Mouse (Mus musculus) CH12.LX (cell line): ENCODE data around the gene Gm21060. TPM values are rescaled to one million over a fixed set of nuclear protein-coding genes. Genes with fewer than 3 reads are reported as not detected.
"Not testable (repeated sequence)": the region's sequence is repeated elsewhere in the genome, so short reads cannot be mapped to it uniquely, and the experiment has no call there.

ENCODE experiments used
- DNase-seq: peaks from one replicate; pipeline ENCODE4 v3.0.0-alpha.2; 2013; ENCODE audit errors: extremely low read depth
- H3K27ac ChIP-seq: 2 replicates; pipeline ENCODE4 v1.5.1; 2012; ENCODE audit warnings: low read depth, mild to moderate bottlenecking, control low read depth, moderate library complexity; ENCODE audit not compliant: insufficient read depth
- H3K27me3 ChIP-seq: replicated peaks from 2 replicates; pipeline ENCODE3; 2012; ENCODE audit warnings: inconsistent platforms
- H3K36me3 ChIP-seq, 2 experiments: replicated peaks in 1 of 2; 2 replicates each; pipeline versions ENCODE3 to v1.6.1; 2012; ENCODE audit warnings: inconsistent platforms in 1 of 2, low read length in 1 of 2, mild to moderate bottlenecking in 1 of 2, mixed read lengths in 1 of 2, moderate library complexity in 1 of 2; ENCODE audit not compliant: control insufficient read depth in 1 of 2, insufficient read depth in 1 of 2
- H3K4me1 ChIP-seq, 2 experiments: 2 replicates each; pipeline ENCODE4 v1.6.1; 2012; ENCODE audit warnings: inconsistent platforms in 1 of 2, moderate library complexity in 1 of 2; ENCODE audit not compliant: insufficient read depth in 2 of 2, control insufficient read depth in 1 of 2
- H3K4me2 ChIP-seq: 2 replicates; pipeline ENCODE4 v1.6.1; 2012; ENCODE audit warnings: low read depth, mild to moderate bottlenecking, control low read depth; ENCODE audit not compliant: poor library complexity, insufficient read depth, severe bottlenecking
- H3K4me3 ChIP-seq, 3 experiments: fragments of 150-350 bp in 1 of 3; sonication (generic) in 1 of 3; replicated peaks in 1 of 3; 2 replicates each; pipeline versions ENCODE3 to v1.5.1; 2011 to 2012; ENCODE audit warnings: low read depth in 2 of 3, low read length in 2 of 3, mild to moderate bottlenecking in 2 of 3, moderate library complexity in 2 of 3, control low read depth in 1 of 3, improper control_type of control experiment in 1 of 3, inconsistent platforms in 1 of 3, mixed read lengths in 1 of 3; ENCODE audit not compliant: poor library complexity in 1 of 3
- H3K79me2 ChIP-seq: replicated peaks from 2 replicates; pipeline ENCODE4 v1.6.1; 2012; ENCODE audit warnings: mild to moderate bottlenecking, moderate library complexity; ENCODE audit not compliant: control insufficient read depth, poor library complexity, insufficient read depth, severe bottlenecking; ENCODE audit errors: extremely low read depth
- H3K9ac ChIP-seq: 2 replicates; pipeline ENCODE4 v1.6.1; 2012; ENCODE audit warnings: low read depth, mild to moderate bottlenecking, control low read depth, moderate library complexity; ENCODE audit not compliant: insufficient read depth
- H3K9me3 ChIP-seq: replicated peaks from 2 replicates; pipeline ENCODE3; 2012; ENCODE audit warnings: low read length, inconsistent platforms, mixed read lengths
- CHD1 ChIP-seq: IDR thresholded peaks from 2 replicates; pipeline ENCODE4 v1.6.1; 2012; ENCODE audit warnings: low read depth, low read length, improper control_type of control experiment, inconsistent platforms
- CHD2 ChIP-seq: IDR thresholded peaks from 2 replicates; pipeline ENCODE4 v1.6.1; 2011; ENCODE audit warnings: low read length, improper control_type of control experiment
- ETS1 ChIP-seq: conservative IDR thresholded peaks from 2 replicates; pipeline ENCODE4 v1.6.1; 2012; ENCODE audit warnings: low read depth, mild to moderate bottlenecking, inconsistent platforms, low read length, improper control_type of control experiment, moderate library complexity
- HCFC1 ChIP-seq: IDR thresholded peaks from 2 replicates; pipeline ENCODE4 v1.6.1; 2012; ENCODE audit warnings: low read depth, mild to moderate bottlenecking, inconsistent platforms, low read length, improper control_type of control experiment
- IRF4 ChIP-seq: IDR thresholded peaks from 2 replicates; pipeline ENCODE4 v1.6.1; 2014; ENCODE audit warnings: low read depth, mild to moderate bottlenecking, inconsistent platforms, low read length, improper control_type of control experiment
- JUN ChIP-seq: IDR thresholded peaks from 2 replicates; pipeline ENCODE4 v1.6.1; 2011; ENCODE audit warnings: low read depth, mild to moderate bottlenecking, low read length, improper control_type of control experiment, moderate library complexity; ENCODE audit not compliant: insufficient read depth
- JUND ChIP-seq: conservative IDR thresholded peaks from 2 replicates; pipeline ENCODE4 v1.6.1; 2011; ENCODE audit warnings: low read depth, low read length, improper control_type of control experiment
- MEF2A ChIP-seq: IDR thresholded peaks from 2 replicates; pipeline ENCODE4 v1.6.1; 2014; ENCODE audit warnings: low read depth, mild to moderate bottlenecking, inconsistent platforms, low read length, improper control_type of control experiment, borderline replicate concordance
- MXI1 ChIP-seq: IDR thresholded peaks from 2 replicates; pipeline ENCODE4 v1.6.1; 2011; ENCODE audit warnings: mild to moderate bottlenecking, low read depth, low read length, improper control_type of control experiment
- MYC ChIP-seq: IDR thresholded peaks from 2 replicates; pipeline ENCODE4 v1.6.1; 2011; ENCODE audit warnings: low read depth, mild to moderate bottlenecking, improper control_type of control experiment, low read length
- NELFE ChIP-seq: IDR thresholded peaks from 2 replicates; pipeline ENCODE4 v1.6.1; 2011; ENCODE audit warnings: low read depth, low read length, improper control_type of control experiment
- PAX5 ChIP-seq: IDR thresholded peaks from 2 replicates; pipeline ENCODE4 v1.6.1; 2012; ENCODE audit warnings: low read length, inconsistent platforms, mixed read lengths
- POLR2A ChIP-seq: IDR thresholded peaks from 2 replicates; pipeline ENCODE4 v1.6.1; 2011; ENCODE audit warnings: low read depth, mild to moderate bottlenecking, improper control_type of control experiment, low read length
- SMC3 ChIP-seq: IDR thresholded peaks from 2 replicates; pipeline ENCODE4 v1.6.1; 2011; ENCODE audit warnings: low read depth, low read length, improper control_type of control experiment
- USF1 ChIP-seq: IDR thresholded peaks from 2 replicates; pipeline ENCODE4 v1.6.1; 2014; ENCODE audit warnings: low read depth, mild to moderate bottlenecking, inconsistent platforms, low read length, improper control_type of control experiment
- ZMIZ1 ChIP-seq: IDR thresholded peaks from 2 replicates; pipeline ENCODE4 v1.6.1; 2012; ENCODE audit warnings: low read depth, mild to moderate bottlenecking, inconsistent platforms, low read length, improper control_type of control experiment
- dilution Hi-C: fragments of 300-500 bp; cut with MboI; formaldehyde crosslinking; loops from 2 replicates; pipeline ENCODE4 v1.14.3; 2020; ENCODE audit warnings: low sequenced_read_pairs; ENCODE audit not compliant: extremely low pct_unique_long_range_greater_than_20kb, extremely low pct_ligation_motif_present
- in situ Hi-C: fragments of 300-500 bp; cut with MboI; formaldehyde crosslinking; loops from 3 replicates; pipeline ENCODE4 v1.14.3; 2019; ENCODE audit warnings: low sequenced_read_pairs, low pct_ligation_motif_present, low pct_unique_long_range_greater_than_20kb, mixed read lengths
- polyA plus RNA-seq: library from polyadenylated mRNA; unstranded; fragments of >175 nt; gene quantifications from 2 replicates; pipeline ENCODE4 v1.2.1, GENCODE M21; 2012; ENCODE audit warnings: low read depth; ENCODE audit not compliant: insufficient read length
- total RNA-seq, 2 experiments: library from RNA; depleted of rRNA; stranded (reverse); fragments of 300-350 nt in 1 of 2; fragments of >200 nt in 1 of 2; gene quantifications; 2 replicates each; pipeline ENCODE4 v1.2.3; 2012 to 2014

The Gm21060 gene
- total and polyA plus RNA-seq, 3 experiments = 3.0 TPM; not detected in 2

DNA sequence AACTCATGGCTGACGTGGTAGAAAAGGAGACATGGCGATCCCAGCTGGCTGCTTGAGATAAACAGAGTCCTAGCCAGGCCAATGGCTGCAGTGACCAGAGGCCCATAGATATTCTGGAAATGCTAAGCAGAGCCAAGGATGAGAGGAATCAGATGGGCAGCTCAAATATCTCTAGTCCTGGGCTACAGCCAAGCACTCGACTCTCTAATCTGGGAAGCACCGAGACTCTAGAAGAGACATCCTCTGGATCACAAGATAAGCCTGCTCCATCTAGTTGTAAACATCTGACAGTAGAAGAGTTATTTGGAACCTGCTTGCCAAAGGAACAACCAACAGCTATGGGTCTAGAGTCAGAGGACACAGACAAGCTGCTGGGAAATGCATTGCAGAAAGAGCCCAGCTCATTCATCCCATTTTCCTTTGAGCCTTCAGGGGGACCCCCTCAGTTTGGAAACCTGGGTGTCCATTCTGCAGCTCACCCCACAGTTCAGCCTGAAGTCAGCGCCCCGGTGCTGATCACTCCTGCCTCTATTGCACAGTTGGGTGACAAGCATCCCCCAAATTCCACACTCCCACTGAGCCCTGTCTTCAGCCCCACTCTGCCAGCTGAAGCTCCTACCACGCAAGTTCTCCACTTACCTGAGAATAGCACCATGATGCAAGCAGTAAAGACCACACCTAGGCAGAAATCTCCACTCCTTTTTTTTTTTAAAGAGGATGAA is 40.5 kb downstream of the Gm21060 start:
- no peaks in the 10 kb centered on the region for H3K36me3 ChIP-seq
- in situ Hi-C loops (no loop called here), dilution Hi-C loops (no loop called here)
- no peaks in the 10 kb centered on the region for H3K27me3 ChIP-seq
- TF ChIP-seq MEF2A = no peak
- no peak for TF ChIP-seq JUND
- TF ChIP-seq CHD1 = no peak
- TF ChIP-seq JUN = no peak
- TF ChIP-seq ETS1 = no peak
- no peak for TF ChIP-seq SMC3
- TF ChIP-seq MYC = no peak
- no peak for TF ChIP-seq MXI1
- no peak for TF ChIP-seq CHD2
- no peak for TF ChIP-seq IRF4
- TF ChIP-seq NELFE = no peak
- no peak for TF ChIP-seq PAX5
- TF ChIP-seq HCFC1 = no peak
- no peak for TF ChIP-seq USF1
- TF ChIP-seq ZMIZ1 = no peak
- TF ChIP-seq POLR2A = no peak
- DNase-seq = no peak
- H3K79me2 ChIP-seq = no peaks in the 10 kb centered on the region
- no peaks in the 10 kb centered on the region for H3K9me3 ChIP-seq
- H3K4me3 ChIP-seq = no peak overlapping the region
- H3K9ac ChIP-seq = no peak overlapping the region
- H3K4me2 ChIP-seq = no peak overlapping the region
- H3K4me1 ChIP-seq = no peaks in the 10 kb centered on the region; a peak in 1 of 4 replicates
- no peak overlapping the region for H3K27ac ChIP-seq

DNA sequence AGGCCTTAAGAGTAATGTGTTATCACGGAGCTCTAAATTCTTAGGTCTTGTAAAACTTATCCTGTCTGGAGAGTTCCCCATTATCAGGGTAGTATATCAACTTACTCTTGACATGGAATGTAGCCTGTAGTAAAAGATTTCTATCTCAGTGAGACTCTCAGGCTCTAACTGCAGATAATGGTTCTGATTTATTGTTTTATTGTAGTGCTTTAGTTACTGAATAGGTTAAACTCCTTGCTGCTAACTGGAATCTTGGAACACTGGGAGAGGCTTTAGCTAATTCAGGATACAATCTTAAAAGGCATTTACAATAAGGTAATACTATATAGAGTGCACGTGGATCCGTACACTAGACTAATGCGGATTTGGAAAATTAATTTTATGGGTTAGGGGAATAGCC is 49.5 kb downstream of the Gm21060 start:
- H3K4me1 ChIP-seq = peaks cover 10 to 23% of the 10 kb centered on the region in 2 experiments; a peak in 3 of 4 replicates
- H3K79me2 ChIP-seq, in situ Hi-C loops, H3K27ac ChIP-seq, H3K4me3 ChIP-seq, H3K36me3 ChIP-seq, H3K4me2 ChIP-seq, H3K27me3 ChIP-seq, DNase-seq, H3K9me3 ChIP-seq, H3K9ac ChIP-seq, dilution Hi-C loops: not testable (repeated sequence)

Other genes with a start within 250 kb of the Gm21060 start
- 6.1 and 6.7 TPM in 2 replicates for gene Zfp950, start 156.2 kb downstream of the Gm21060 start, total RNA-seq (2012; rRNA removed)
- gene Zfp950, start 156.2 kb downstream of the Gm21060 start, total RNA-seq (2014; rRNA removed) = 10.8 and 13.1 TPM in 2 replicates
- 9.4 and 11.1 TPM in 2 replicates for gene Zfp950, start 156.2 kb downstream of the Gm21060 start, polyA plus RNA-seq
- gene Gm7102, start 120.8 kb downstream of the Gm21060 start, total RNA-seq (2012; rRNA removed) = 0.08 TPM in 1 of 2 replicates, not detected in the other
- 0.28 and 0.31 TPM in 2 replicates for gene Gm7102, start 120.8 kb downstream of the Gm21060 start, total RNA-seq (2014; rRNA removed)
- gene Gm7102, start 120.8 kb downstream of the Gm21060 start, polyA plus RNA-seq = 0.78 and 2.1 TPM in 2 replicates
- gene Gm6020, start 113.2 kb downstream of the Gm21060 start, total RNA-seq (2012; rRNA removed) = not detected in 2 replicates
- not detected in 2 replicates for gene Gm6020, start 113.2 kb downstream of the Gm21060 start, total RNA-seq (2014; rRNA removed)
- not detected in 2 replicates for gene Gm6020, start 113.2 kb downstream of the Gm21060 start, polyA plus RNA-seq
- gene Csf2ra, start 68.6 kb downstream of the Gm21060 start, total RNA-seq (2012; rRNA removed) = 3.9 and 4.3 TPM in 2 replicates
- 2.3 and 2.9 TPM in 2 replicates for gene Csf2ra, start 68.6 kb downstream of the Gm21060 start, total RNA-seq (2014; rRNA removed)
- 6.6 and 10.4 TPM in 2 replicates for gene Csf2ra, start 68.6 kb downstream of the Gm21060 start, polyA plus RNA-seq